Mouse (Mus musculus): ENCODE results near the gene Slbp.

DNA sequence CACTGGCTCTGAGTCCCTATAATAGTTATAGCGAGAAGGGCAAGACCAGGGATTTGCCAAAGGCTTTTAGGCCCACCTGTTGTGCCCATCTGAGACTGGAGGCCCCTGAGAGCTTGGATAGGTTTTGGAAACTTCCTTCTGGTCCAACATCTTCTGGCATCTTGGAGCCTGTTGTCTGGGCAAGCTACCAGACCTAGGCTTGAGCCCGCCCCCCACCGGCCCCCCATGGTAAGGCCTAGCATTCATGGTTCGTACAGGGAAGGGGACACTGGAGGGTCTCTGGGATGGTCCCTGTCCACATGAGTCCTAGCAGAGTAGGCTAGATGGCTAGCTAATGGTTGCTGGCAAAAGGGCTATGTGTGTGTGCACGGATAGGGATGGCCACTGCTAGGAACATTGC is 46.3 kb upstream of the Slbp start:
- no peak for TF ChIP-seq POLR2A (IDR thresholded peaks at IDR 0.05; ENCODE audit: insufficient read depth, low read depth, low read length)
- no peak for TF ChIP-seq CTCF (IDR thresholded peaks at IDR 0.05; ENCODE audit: insufficient read depth, low read depth, low read length)

All from olfactory bulb, adult 2 months (tissue).